Mouse (Mus musculus): Measurements from ENCODE around the gene Wdr25. TPM values are rescaled to one million over a fixed set of nuclear protein-coding genes. Genes with fewer than 3 reads are reported as not detected.

The Wdr25 gene
- total RNA-seq, 1 experiment, result 14.9 TPM

DNA sequence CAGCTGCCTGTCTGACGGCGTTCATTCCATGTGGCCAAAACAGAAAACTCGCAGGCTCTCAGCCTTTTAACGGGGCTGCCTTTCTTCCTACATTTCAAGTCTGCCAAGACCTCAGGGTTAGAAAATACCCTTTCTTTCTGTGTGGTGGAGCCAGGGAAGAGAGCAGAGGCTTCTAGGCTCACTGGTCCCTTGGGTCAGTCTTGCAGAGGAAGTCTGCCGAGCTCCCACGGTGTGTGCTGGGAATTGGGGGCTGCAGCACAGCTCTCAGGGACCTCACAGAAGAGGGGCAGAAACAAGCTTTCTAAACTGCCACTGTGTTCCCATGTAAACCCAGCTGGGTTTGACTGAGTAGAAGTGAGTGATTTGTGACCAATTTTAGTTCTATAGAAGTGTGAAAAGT, 40.8 kb downstream of the Wdr25 start:
- in situ Hi-C loops (cut with MboI; ENCODE audit: low sequenced_read_pairs in 2 of 2, unreplicated experiment in 2 of 2), result no loop called here
- Histone ChIP-seq H3K27ac (ENCODE audit: insufficient read depth, low read depth, low read length, poor library complexity, severe bottlenecking) (no peak overlapping the region), H3K4me1 (ENCODE audit: control insufficient read depth in 2 of 2, insufficient read depth in 2 of 2, low read length in 2 of 2, poor library complexity in 1 of 2) (0 out of 4 replicates have a peak, but pooled peaks cover 0 to 4% of the 10 kb centered on the region in 2 experiments), H3K4me3 (ENCODE audit: insufficient read depth in 1 of 2, low read depth in 1 of 2, low read length in 2 of 2, poor library complexity in 1 of 2, severe bottlenecking in 1 of 2) (no peak overlapping the region), H3K36me3 (ENCODE audit: control insufficient read depth, insufficient read depth, low read length, poor library complexity, severe bottlenecking) (no peaks in the 10 kb centered on the region), H3K9ac (ENCODE audit: insufficient read depth, low read depth, low read length, poor library complexity, severe bottlenecking) (no peak overlapping the region), H3K9me3 (ENCODE audit: control insufficient read depth, insufficient read depth, low read depth, low read length) (no peaks in the 10 kb centered on the region)
- DNase-seq (ENCODE audit: low read depth, low spot score), result no peak
- TF ChIP-seq MAFK (IDR thresholded peaks at IDR 0.05; ENCODE audit: insufficient read depth, low read depth, low read length) (no peak), ZC3H11A (IDR thresholded peaks at IDR 0.05; ENCODE audit: borderline replicate concordance, low read depth, low read length) (no peak), CHD2 (IDR thresholded peaks at IDR 0.05; ENCODE audit: low read depth, low read length) (no peak)

DNA sequence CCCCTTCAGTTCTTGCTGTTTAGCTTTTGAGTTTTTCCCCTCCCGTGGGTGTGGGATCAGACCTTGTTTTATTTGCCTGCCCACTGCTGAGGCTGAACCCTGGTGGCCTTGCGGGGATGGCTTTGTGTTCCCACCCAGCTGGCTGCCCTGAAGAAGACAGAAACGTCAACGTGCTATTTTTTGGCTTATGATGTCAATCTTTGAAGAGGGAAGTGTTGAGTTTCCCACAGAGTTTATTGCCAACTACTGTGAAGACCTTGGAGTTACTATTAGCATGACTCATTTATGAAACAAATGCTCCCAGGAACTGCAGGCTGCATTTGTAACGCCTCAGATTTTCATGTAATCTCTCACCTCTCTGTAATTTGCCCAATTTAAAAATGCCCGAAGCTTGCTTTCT, 43.4 kb downstream of the Wdr25 start:
- Histone ChIP-seq H3K9ac (ENCODE audit: insufficient read depth, low read depth, low read length, poor library complexity, severe bottlenecking) (no peak overlapping the region), H3K4me3 (ENCODE audit: insufficient read depth in 1 of 2, low read depth in 1 of 2, low read length in 2 of 2, poor library complexity in 1 of 2, severe bottlenecking in 1 of 2) (no peak overlapping the region), H3K36me3 (ENCODE audit: control insufficient read depth, insufficient read depth, low read length, poor library complexity, severe bottlenecking) (no peaks in the 10 kb centered on the region), H3K27ac (ENCODE audit: insufficient read depth, low read depth, low read length, poor library complexity, severe bottlenecking) (no peak overlapping the region), H3K4me1 (ENCODE audit: control insufficient read depth in 2 of 2, insufficient read depth in 2 of 2, low read length in 2 of 2, poor library complexity in 1 of 2) (no peaks in the 10 kb centered on the region), H3K9me3 (ENCODE audit: control insufficient read depth, insufficient read depth, low read depth, low read length) (no peaks in the 10 kb centered on the region)
- TF ChIP-seq CHD2 (IDR thresholded peaks at IDR 0.05; ENCODE audit: low read depth, low read length) (no peak), MAFK (IDR thresholded peaks at IDR 0.05; ENCODE audit: insufficient read depth, low read depth, low read length) (no peak), HCFC1 (IDR thresholded peaks at IDR 0.05; ENCODE audit: borderline replicate concordance, insufficient read depth, low read length) (no peak), ZC3H11A (IDR thresholded peaks at IDR 0.05; ENCODE audit: borderline replicate concordance, low read depth, low read length) (no peak), ZNF384 (IDR thresholded peaks at IDR 0.05; ENCODE audit: low read depth, low read length) (no peak)
- in situ Hi-C loops (cut with MboI; ENCODE audit: low sequenced_read_pairs in 2 of 2, unreplicated experiment in 2 of 2), result no loop called here
- no peak for DNase-seq (ENCODE audit: low read depth, low spot score)

DNA sequence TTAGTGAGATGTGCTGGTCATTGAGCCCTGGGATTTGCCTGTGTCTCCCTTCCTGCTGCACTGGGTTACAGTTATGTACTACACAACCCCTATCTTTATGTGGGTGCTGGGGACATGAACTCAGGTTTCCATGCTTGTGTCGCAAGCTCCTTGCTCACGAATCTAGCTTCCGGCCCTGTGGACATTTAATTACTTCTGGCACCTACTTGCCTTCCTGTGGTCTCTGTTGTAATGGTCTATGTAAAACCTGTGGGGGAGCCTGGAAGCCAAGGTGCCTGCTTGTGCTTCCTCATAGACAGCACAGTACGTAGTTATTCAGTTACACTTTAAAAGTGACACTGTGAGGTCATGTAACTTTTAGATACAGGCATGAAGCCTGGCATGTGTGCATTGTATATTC, 44.1 kb downstream of the Wdr25 start:
- H3K9ac ChIP-seq (ENCODE audit: insufficient read depth, low read depth, low read length, poor library complexity, severe bottlenecking), result no peak overlapping the region
- H3K9me3 ChIP-seq (ENCODE audit: control insufficient read depth, insufficient read depth, low read depth, low read length), result no peaks in the 10 kb centered on the region
- no peak overlapping the region for H3K27ac ChIP-seq (ENCODE audit: insufficient read depth, low read depth, low read length, poor library complexity, severe bottlenecking)
- in situ Hi-C loops (cut with MboI; ENCODE audit: low sequenced_read_pairs in 2 of 2, unreplicated experiment in 2 of 2), result no loop called here
- H3K36me3 ChIP-seq (ENCODE audit: control insufficient read depth, insufficient read depth, low read length, poor library complexity, severe bottlenecking), result no peaks in the 10 kb centered on the region
- H3K4me3 ChIP-seq (ENCODE audit: insufficient read depth in 1 of 2, low read depth in 1 of 2, low read length in 2 of 2, poor library complexity in 1 of 2, severe bottlenecking in 1 of 2), result no peak overlapping the region
- H3K4me1 ChIP-seq (ENCODE audit: control insufficient read depth in 2 of 2, insufficient read depth in 2 of 2, low read length in 2 of 2, poor library complexity in 1 of 2), result no peaks in the 10 kb centered on the region
- TF ChIP-seq MAFK (IDR thresholded peaks at IDR 0.05; ENCODE audit: insufficient read depth, low read depth, low read length) (no peak), HCFC1 (IDR thresholded peaks at IDR 0.05; ENCODE audit: borderline replicate concordance, insufficient read depth, low read length) (no peak)
- no peak for DNase-seq (ENCODE audit: low read depth, low spot score)

DNA sequence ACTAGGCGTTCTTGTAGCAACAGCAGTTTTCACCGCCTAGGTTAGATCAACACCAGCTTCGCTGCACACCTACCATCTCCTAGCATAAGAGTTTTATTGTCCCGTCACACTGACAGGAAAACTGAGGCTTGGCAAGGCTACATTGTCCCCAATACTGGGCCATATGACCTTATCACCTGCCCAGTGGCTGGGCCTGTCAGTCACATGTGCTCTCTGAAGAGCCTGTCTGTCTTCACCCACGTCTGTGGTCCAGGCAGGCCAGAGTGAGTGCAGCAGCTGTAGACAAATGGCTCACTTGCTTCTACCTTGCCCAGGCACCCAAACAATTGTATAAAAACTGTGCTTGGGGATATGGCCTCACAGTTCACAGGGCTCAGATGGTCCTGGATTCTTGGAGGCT, 45.4 kb downstream of the Wdr25 start:
- no peaks in the 10 kb centered on the region for H3K4me1 ChIP-seq (ENCODE audit: control insufficient read depth in 2 of 2, insufficient read depth in 2 of 2, low read length in 2 of 2, poor library complexity in 1 of 2)
- no peak for DNase-seq (ENCODE audit: low read depth, low spot score)
- H3K4me3 ChIP-seq (ENCODE audit: insufficient read depth in 1 of 2, low read depth in 1 of 2, low read length in 2 of 2, poor library complexity in 1 of 2, severe bottlenecking in 1 of 2), result no peak overlapping the region
- H3K27ac ChIP-seq (ENCODE audit: insufficient read depth, low read depth, low read length, poor library complexity, severe bottlenecking), result no peak overlapping the region
- H3K36me3 ChIP-seq (ENCODE audit: control insufficient read depth, insufficient read depth, low read length, poor library complexity, severe bottlenecking), result no peaks in the 10 kb centered on the region
- H3K9ac ChIP-seq (ENCODE audit: insufficient read depth, low read depth, low read length, poor library complexity, severe bottlenecking), result no peak overlapping the region
- in situ Hi-C loops (cut with MboI; ENCODE audit: low sequenced_read_pairs in 2 of 2, unreplicated experiment in 2 of 2), result no loop called here
- H3K9me3 ChIP-seq (ENCODE audit: control insufficient read depth, insufficient read depth, low read depth, low read length), result no peaks in the 10 kb centered on the region
- TF ChIP-seq HCFC1 (IDR thresholded peaks at IDR 0.05; ENCODE audit: borderline replicate concordance, insufficient read depth, low read length), result no peak
- TF ChIP-seq CHD2 (IDR thresholded peaks at IDR 0.05; ENCODE audit: low read depth, low read length), result no peak
- TF ChIP-seq ZC3H11A (IDR thresholded peaks at IDR 0.05; ENCODE audit: borderline replicate concordance, low read depth, low read length), result no peak
- TF ChIP-seq ZNF384 (IDR thresholded peaks at IDR 0.05; ENCODE audit: low read depth, low read length), result no peak
- TF ChIP-seq MAFK (IDR thresholded peaks at IDR 0.05; ENCODE audit: insufficient read depth, low read depth, low read length), result no peak

DNA sequence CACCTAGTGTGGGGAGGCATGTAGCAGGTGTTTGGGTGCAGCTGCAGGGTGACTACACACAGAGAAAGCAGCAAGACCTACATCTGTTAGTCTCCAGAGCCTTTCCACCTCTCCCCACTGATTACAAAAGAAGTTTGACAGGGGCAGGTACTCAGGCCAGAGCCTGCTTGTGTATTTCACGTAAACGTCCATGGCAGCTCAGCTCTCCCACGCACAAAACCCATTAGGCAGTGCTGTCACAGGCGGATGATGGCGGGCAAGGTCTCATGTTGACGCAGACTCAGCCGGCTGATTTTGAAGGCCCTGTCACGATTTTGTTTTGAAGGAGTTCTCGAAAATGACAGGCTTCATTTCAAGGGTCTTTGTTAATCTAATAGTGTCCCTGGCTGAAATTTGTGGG, 45.9 kb downstream of the Wdr25 start:
- no peak for DNase-seq (ENCODE audit: low read depth, low spot score)
- H3K4me3 ChIP-seq (ENCODE audit: insufficient read depth in 1 of 2, low read depth in 1 of 2, low read length in 2 of 2, poor library complexity in 1 of 2, severe bottlenecking in 1 of 2), result no peak overlapping the region
- H3K9me3 ChIP-seq (ENCODE audit: control insufficient read depth, insufficient read depth, low read depth, low read length), result no peaks in the 10 kb centered on the region
- no peaks in the 10 kb centered on the region for H3K4me1 ChIP-seq (ENCODE audit: control insufficient read depth in 2 of 2, insufficient read depth in 2 of 2, low read length in 2 of 2, poor library complexity in 1 of 2)
- H3K27ac ChIP-seq (ENCODE audit: insufficient read depth, low read depth, low read length, poor library complexity, severe bottlenecking), result no peak overlapping the region
- no peaks in the 10 kb centered on the region for H3K36me3 ChIP-seq (ENCODE audit: control insufficient read depth, insufficient read depth, low read length, poor library complexity, severe bottlenecking)
- TF ChIP-seq HCFC1 (IDR thresholded peaks at IDR 0.05; ENCODE audit: borderline replicate concordance, insufficient read depth, low read length) (no peak), ZC3H11A (IDR thresholded peaks at IDR 0.05; ENCODE audit: borderline replicate concordance, low read depth, low read length) (no peak), CHD2 (IDR thresholded peaks at IDR 0.05; ENCODE audit: low read depth, low read length) (no peak), ZNF384 (IDR thresholded peaks at IDR 0.05; ENCODE audit: low read depth, low read length) (no peak), MAFK (IDR thresholded peaks at IDR 0.05; ENCODE audit: insufficient read depth, low read depth, low read length) (no peak)
- H3K9ac ChIP-seq (ENCODE audit: insufficient read depth, low read depth, low read length, poor library complexity, severe bottlenecking), result no peak overlapping the region
- in situ Hi-C loops (cut with MboI; ENCODE audit: low sequenced_read_pairs in 2 of 2, unreplicated experiment in 2 of 2), result no loop called here
